Mouse (Mus musculus) testis, adult 2 months (tissue): ENCODE measurements around the gene Dhtkd1. TPM values are rescaled to one million over a fixed set of nuclear protein-coding genes. Genes with fewer than 3 reads are reported as not detected.
"Not testable (repeated sequence)": the region's sequence is repeated elsewhere in the genome, so short reads cannot be mapped to it uniquely, and the experiment has no call there.

Experiments used
- H3K27ac ChIP-seq: fragments of 200-500 bp; 2 replicates; pipeline ENCODE4 v1.5.1; 2012; ENCODE audit warnings: low read depth, low read length; ENCODE audit not compliant: control insufficient read depth, insufficient read depth
- H3K27me3 ChIP-seq: fragments of 200-500 bp; 2 replicates; pipeline ENCODE4 v1.6.1; 2012; ENCODE audit warnings: mild to moderate bottlenecking, low read length, moderate library complexity; ENCODE audit not compliant: control insufficient read depth, insufficient read depth
- H3K36me3 ChIP-seq: fragments of 200-500 bp; 2 replicates; pipeline ENCODE4 v1.6.1; 2012; ENCODE audit warnings: mild to moderate bottlenecking, low read length; ENCODE audit not compliant: control insufficient read depth, insufficient read depth
- H3K4me1 ChIP-seq: fragments of 200-500 bp; 2 replicates; pipeline ENCODE4 v1.6.1; 2012; ENCODE audit warnings: low read length; ENCODE audit not compliant: control insufficient read depth, insufficient read depth
- H3K4me3 ChIP-seq: fragments of 200-500 bp; 2 replicates; pipeline ENCODE4 v1.5.1; 2012; ENCODE audit warnings: low read depth, mild to moderate bottlenecking, low read length, moderate library complexity, mixed read lengths; ENCODE audit not compliant: control insufficient read depth
- CTCF ChIP-seq: fragments of 200-500 bp; IDR thresholded peaks from 2 replicates; pipeline ENCODE4 v1.5.1; 2012; ENCODE audit warnings: low read depth, mild to moderate bottlenecking, inconsistent platforms, low read length, moderate library complexity; ENCODE audit not compliant: control insufficient read depth, insufficient read depth, insufficient replicate concordance
- POLR2A ChIP-seq: fragments of 200-500 bp; IDR thresholded peaks from 2 replicates; pipeline ENCODE4 v1.6.1; 2012; ENCODE audit warnings: low read depth, mild to moderate bottlenecking, inconsistent platforms, low read length, moderate library complexity; ENCODE audit not compliant: control insufficient read depth
- polyA plus RNA-seq: library from polyadenylated mRNA; depleted of rRNA; stranded (reverse); fragments of >200 nt; gene quantifications from 2 replicates; pipeline ENCODE4 v1.2.3, GENCODE M21; 2012

Dhtkd1 gene
- polyA plus RNA-seq, 1 experiment: 2.6 TPM

DNA sequence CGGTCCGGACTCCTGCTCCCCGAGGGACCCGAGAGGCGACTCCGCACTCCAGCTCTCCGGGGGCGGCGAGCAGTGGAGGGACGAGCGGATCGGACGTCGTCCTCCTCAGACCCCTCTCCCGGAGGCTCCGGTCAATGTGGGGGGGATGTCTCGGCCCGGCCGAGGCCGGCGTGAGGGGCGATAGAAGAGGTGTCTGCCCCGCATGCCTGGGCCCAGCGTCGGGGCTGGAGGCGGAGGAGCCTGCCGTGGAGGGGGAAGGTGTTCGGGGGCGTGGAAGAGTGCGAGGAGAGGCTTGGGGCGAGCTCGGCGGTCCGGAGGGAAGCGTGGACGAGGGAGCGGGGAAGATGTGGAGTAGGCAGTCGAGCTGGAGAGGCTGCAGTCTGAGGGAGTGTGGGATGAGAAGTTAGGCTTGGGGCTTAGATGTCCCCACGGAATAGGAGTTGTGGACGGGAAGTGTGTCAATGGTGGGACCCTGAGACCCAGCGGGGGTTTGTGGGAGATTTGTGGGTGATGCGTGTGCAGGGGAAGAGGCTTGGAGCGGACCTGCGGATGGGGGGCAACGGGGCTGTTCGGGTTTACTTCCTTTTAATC is 9.1 kb upstream of the Dhtkd1 start:
- peak overlapping the region; percentile 94 for H3K27ac ChIP-seq

DNA sequence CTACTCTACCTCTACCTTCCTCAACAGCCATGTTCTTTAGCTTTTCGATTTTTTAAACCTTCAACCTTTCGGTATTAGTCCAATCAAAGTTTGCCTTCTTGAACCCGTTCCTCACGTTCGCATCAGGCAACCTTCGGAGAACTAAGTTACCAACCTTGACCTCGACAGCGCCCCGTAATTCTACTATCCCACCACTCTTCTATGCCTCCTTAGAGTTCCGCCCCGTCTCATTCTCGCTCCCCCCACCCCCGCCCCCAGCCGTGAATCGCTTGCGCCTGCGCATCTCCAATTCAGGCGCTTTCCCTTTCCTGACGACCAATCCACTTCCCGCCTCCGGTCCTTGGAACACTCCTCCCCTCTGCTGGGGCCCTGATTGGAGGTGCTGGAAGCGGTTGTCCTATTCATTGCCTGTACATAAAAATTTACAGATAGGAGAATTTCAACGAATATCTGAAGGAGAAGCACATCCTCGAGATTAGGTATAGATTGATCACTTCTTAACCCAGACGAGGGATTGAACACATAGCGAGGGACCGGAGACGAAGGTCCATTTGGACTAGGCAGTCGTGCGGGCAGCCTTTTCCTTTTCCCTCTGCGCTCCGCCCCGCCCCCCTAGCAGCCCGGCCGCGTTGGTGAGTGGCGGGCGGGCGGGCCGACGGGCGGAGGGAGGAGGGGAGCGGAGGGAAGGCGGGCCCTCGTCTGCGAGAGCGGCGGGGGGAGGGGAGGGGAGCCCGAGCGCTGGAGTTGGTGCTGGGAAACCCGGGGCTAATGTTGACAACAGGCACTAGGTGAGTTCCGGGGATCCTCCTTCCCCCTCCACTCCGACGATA is 8.4 kb upstream of the Dhtkd1 start, which contains the start of gene Upf2:
Upf2 (plus strand) TSS at position 704 of the 830 bp plus-strand sequence.
- H3K4me3 ChIP-seq: peak within 1 kb of the TSS; percentile 93
- 0 out of 2 replicates have a peak, but pooled peaks cover 3% of the 10 kb centered on the region for H3K4me1 ChIP-seq
- peak; percentile 13; the same call in 1 of the 2 replicates for TF ChIP-seq POLR2A
- TF ChIP-seq CTCF: no peak
- peak within 1 kb of the TSS; percentile 94 for H3K27ac ChIP-seq
- H3K36me3 ChIP-seq: no peaks in the 10 kb centered on the region
- H3K27me3 ChIP-seq: no peaks in the 10 kb centered on the region

More for the DNA sequence above, 9.1 kb upstream of the Dhtkd1 start:
- 0 out of 2 replicates have a peak, but pooled peaks have one; percentile 3 for TF ChIP-seq CTCF
- no peak; the same call in 1 of the 2 replicates for TF ChIP-seq POLR2A
- H3K27me3 ChIP-seq: no peaks in the 10 kb centered on the region
- H3K36me3 ChIP-seq: no peaks in the 10 kb centered on the region
- peak overlapping the region; percentile 93 for H3K4me3 ChIP-seq
- 0 out of 2 replicates have a peak, but pooled peaks cover 3% of the 10 kb centered on the region for H3K4me1 ChIP-seq

GRCm38 (mm10) chr2:5950305-5950704 is 7.7 kb upstream of the Dhtkd1 start:
- H3K4me1 ChIP-seq: 0 out of 2 replicates have a peak, but pooled peaks cover 3% of the 10 kb centered on the region
- no peaks in the 10 kb centered on the region for H3K36me3 ChIP-seq
- H3K4me3 ChIP-seq: peak overlapping the region; percentile 81; the same call in 1 of the 2 replicates
- TF ChIP-seq CTCF: no peak
- TF ChIP-seq POLR2A: no peak
- H3K27me3 ChIP-seq: no peaks in the 10 kb centered on the region
- H3K27ac ChIP-seq: no peak overlapping the region

- not testable (repeated sequence) for H3K36me3 ChIP-seq, H3K27ac ChIP-seq, H3K4me1 ChIP-seq, H3K27me3 ChIP-seq, H3K4me3 ChIP-seq
These were observed 7.2 kb upstream of the Dhtkd1 start for GRCm38 (mm10) chr2:5949821-5950220.

GRCm38 (mm10) chr2:5948964-5949363 is 6.4 kb upstream of the Dhtkd1 start:
- TF ChIP-seq CTCF: no peak
- no peak for TF ChIP-seq POLR2A
- Histone ChIP-seq H3K36me3 (no peaks in the 10 kb centered on the region), H3K27ac (no peak overlapping the region), H3K4me3 (no peak overlapping the region), H3K4me1 (0 out of 2 replicates have a peak, but pooled peaks cover 3% of the 10 kb centered on the region), H3K27me3 (no peaks in the 10 kb centered on the region)

- Histone ChIP-seq H3K36me3 (no peaks in the 10 kb centered on the region), H3K27me3 (no peaks in the 10 kb centered on the region), H3K4me3 (no peak overlapping the region), H3K4me1 (peaks cover 1% of the 10 kb centered on the region; the same call in 1 of the 2 replicates), H3K27ac (no peak overlapping the region)
- TF ChIP-seq POLR2A: no peak
- no peak for TF ChIP-seq CTCF
These were observed 4.3 kb upstream of the Dhtkd1 start for GRCm38 (mm10) chr2:5946876-5947275.

DNA sequence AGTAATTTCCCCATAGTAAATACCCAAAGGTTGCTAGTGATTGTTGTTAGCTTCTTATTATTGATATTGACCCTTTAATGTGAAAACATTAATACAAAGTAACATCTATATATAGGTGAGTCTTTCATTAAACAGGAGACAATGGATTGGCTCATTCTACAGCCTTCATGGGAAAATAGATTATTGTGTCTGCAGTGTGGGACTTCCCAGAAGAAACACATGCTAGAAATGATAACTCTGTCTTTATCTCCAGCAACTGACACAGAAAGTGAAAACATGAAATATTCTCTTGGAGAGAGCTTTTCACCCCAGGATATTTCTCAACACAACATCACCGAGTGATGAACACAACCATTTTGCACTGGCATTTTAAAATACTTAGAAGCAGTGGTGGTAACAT is 3.0 kb upstream of the Dhtkd1 start:
- TF ChIP-seq POLR2A: no peak
- no peak for TF ChIP-seq CTCF
- Histone ChIP-seq H3K36me3 (no peaks in the 10 kb centered on the region), H3K4me3 (no peak overlapping the region), H3K4me1 (peaks cover 2% of the 10 kb centered on the region; the same call in 1 of the 2 replicates), H3K27me3 (no peaks in the 10 kb centered on the region), H3K27ac (no peak overlapping the region)

GRCm38 (mm10) chr2:5943071-5943470 is 479 bp upstream of the Dhtkd1 start:
- Histone ChIP-seq H3K27me3 (no peaks in the 10 kb centered on the region), H3K4me1 (peaks cover 2% of the 10 kb centered on the region; the same call in 1 of the 2 replicates), H3K4me3 (no peak overlapping the region), H3K36me3 (no peaks in the 10 kb centered on the region), H3K27ac (no peak overlapping the region)
- TF ChIP-seq POLR2A: no peak
- no peak for TF ChIP-seq CTCF
